Mouse (Mus musculus): ENCODE data around the gene 4932438H23Rik. TPM values are rescaled to one million over a fixed set of nuclear protein-coding genes. Genes with fewer than 3 reads are reported as not detected.

Gene 4932438H23Rik
- total RNA-seq, 2 experiments from 2014 or later = 0.59 to 0.96 TPM

- intact Hi-C loops (cut with DNase I) = no loop called here
These were observed 74.0 kb downstream of the 4932438H23Rik start for GRCm38 (mm10) chr16:91020842-91021483.

DNA sequence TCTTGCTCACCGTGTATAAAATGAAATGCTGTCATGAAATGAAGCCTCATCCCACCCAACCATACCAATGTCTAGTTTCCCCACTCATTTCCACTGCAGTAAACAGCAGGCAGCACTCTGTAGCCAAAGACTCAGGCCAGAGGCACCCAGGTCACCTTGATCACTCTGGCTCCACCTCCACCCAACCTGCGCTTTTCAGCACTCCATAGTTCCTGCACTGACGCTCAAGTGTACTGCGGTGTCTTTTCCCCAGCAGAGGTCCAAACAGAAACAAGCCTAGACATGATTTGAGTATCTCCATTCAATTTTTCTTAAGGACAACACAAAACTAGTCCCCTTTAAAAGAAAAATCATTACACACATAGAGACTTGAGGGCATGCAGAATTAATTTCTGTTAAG, 75.4 kb downstream of the 4932438H23Rik start:
- no peak for DNase-seq (ENCODE audit: low spot score in 2 of 2)
- intact Hi-C loops (cut with DNase I) = no loop called here

More at GRCm38 (mm10) chr16:91020842-91021483, 74.0 kb downstream of the 4932438H23Rik start:
- DNase-seq (ENCODE audit: low spot score in 2 of 2) = no peak

DNA sequence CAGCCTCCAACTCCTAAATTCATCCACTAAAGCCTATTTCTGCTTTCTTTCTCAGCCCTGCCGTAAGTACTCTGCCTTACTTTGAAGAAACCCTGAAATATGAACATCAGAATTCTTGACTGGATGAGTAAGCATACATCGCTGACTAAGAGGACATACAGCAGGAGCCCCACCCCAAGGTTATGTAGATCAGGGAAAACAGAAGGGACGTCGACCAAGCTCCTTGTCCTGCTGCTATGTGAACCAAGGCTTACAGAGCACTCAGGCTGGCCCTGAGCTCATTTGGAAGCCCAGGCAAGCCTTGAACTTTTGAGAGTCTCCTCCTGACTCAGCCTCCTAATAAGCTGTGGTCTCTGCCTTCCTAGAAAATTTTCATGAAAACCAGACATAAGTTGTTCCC, 79.2 kb downstream of the 4932438H23Rik start:
- DNase-seq (ENCODE audit: low spot score in 2 of 2) = no peak
- intact Hi-C loops (cut with DNase I) = no loop called here

- no peak for DNase-seq (ENCODE audit: low spot score in 2 of 2)
- intact Hi-C loops (cut with DNase I) = loop anchor here (1.0 kb wide), 1 partner anchor 32 kb away; the partner anchor contains the start of gene Paxbp1
These were observed 83.1 kb downstream of the 4932438H23Rik start for GRCm38 (mm10) chr16:91011847-91012246.

- DNase-seq (ENCODE audit: low spot score in 2 of 2) = peak; percentile 94 to 96
- intact Hi-C loops (cut with DNase I) = loop anchor here (1.0 kb wide), 1 partner anchor 33 kb away; the partner anchor contains the start of gene Paxbp1
These were observed 83.8 kb downstream of the 4932438H23Rik start, which contains the start of gene Synj1 for GRCm38 (mm10) chr16:91011021-91011683. Synj1 (minus strand) TSS chr16:91011308.

GRCm38 (mm10) chr16:91010581-91011020, 84.3 kb downstream of the 4932438H23Rik start:
- DNase-seq (ENCODE audit: low spot score in 2 of 2) = no peak
- intact Hi-C loops (cut with DNase I) = loop anchor here (1.0 kb wide), 1 partner anchor 34 kb away; the partner anchor contains the start of gene Paxbp1

DNA sequence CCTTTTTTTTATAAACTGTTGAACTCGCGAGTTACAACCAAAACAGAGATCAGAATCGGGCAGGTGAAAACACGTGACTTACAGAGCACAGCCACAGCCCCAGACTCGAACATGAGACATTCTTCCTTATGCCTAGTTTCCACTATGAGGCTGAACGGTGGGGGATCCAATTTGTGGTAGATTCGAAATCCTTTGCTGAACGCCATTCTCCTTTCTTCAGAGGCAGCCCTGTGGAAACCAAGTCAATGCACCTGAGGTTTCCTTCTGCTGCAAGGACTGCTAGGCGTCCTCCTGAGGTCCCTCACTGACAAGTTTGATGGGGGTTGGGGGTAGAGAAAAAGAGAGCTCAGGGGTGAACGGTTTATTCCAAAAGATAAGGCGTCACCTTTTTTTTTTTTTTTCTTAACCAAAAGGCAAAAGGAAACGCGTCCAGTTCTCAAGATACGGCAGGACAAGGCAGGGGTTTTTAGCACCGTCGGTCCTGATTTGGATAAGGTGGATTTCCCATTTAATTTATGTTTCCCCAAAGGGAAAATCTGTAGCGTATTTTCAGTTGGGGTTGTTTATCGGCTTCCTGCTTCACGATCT, 84.9 kb downstream of the 4932438H23Rik start:
- intact Hi-C loops (cut with DNase I) = no loop called here
- peak in 1 of 2 experiments; percentile 19 for DNase-seq (ENCODE audit: low spot score in 2 of 2)

- intact Hi-C loops (cut with DNase I) = no loop called here
These were observed 89.9 kb downstream of the 4932438H23Rik start for GRCm38 (mm10) chr16:91004915-91005538.

More at GRCm38 (mm10) chr16:91004915-91005538, 89.9 kb downstream of the 4932438H23Rik start:
- no peak for DNase-seq (ENCODE audit: low spot score in 2 of 2)

Other genes starting within 250 kb of the 4932438H23Rik start
- gene Cfap298, start 160.0 kb downstream of the 4932438H23Rik start, total RNA-seq (2021) = 10 to 100 TPM; 41.5 to 44.8 TPM
- gene Synj1, start 83.8 kb downstream of the 4932438H23Rik start, total RNA-seq (2021) = 100 to 1,000 TPM; 344 to 352 TPM
- 10 to 100 TPM; 39.7 to 74.0 TPM for gene Paxbp1, start 50.6 kb downstream of the 4932438H23Rik start, total RNA-seq (2021)
- gene Olig2, start 130.3 kb upstream of the 4932438H23Rik start, total RNA-seq (2021) = 10 to 100 TPM; 22.1 to 27.1 TPM
- gene Olig1, start 174.7 kb upstream of the 4932438H23Rik start, total RNA-seq (2021) = 100 to 1,000 TPM in 1 of 2 experiments, 10 to 100 TPM in 1; 99.3 to 114 TPM